Mouse (Mus musculus): ENCODE measurements around the gene Vmn2r14. TPM values are rescaled to one million over a fixed set of nuclear protein-coding genes. Genes with fewer than 3 reads are reported as not detected.

The Vmn2r14 gene
- not detected in 4 replicates for total RNA-seq (2023; ENCODE audit: inconsistent age)

GRCm38 (mm10) chr5:109224608-109225007 lies at the start of gene Vmn2r14:
TSS of gene Vmn2r14 (minus strand) at chr5:109224708.

GRCm38 (mm10) chr5:109192099-109192498 lies 32.4 kb downstream of the Vmn2r14 start, which contains the start of gene Vmn2r13:
TSS of gene Vmn2r13 (minus strand) at chr5:109192199.

Other genes with a start within 250 kb of the Vmn2r14 start
- gene Vmn2r10, start 218.2 kb downstream of the Vmn2r14 start, total RNA-seq (2023; ENCODE audit: inconsistent age): not detected in 4 replicates
- gene Vmn2r11, start 165.1 kb downstream of the Vmn2r14 start, total RNA-seq (2023; ENCODE audit: inconsistent age): not detected in 4 replicates
- not detected in 4 replicates for gene Vmn2r12, start 126.8 kb downstream of the Vmn2r14 start, total RNA-seq (2023; ENCODE audit: inconsistent age)
- not detected in 4 replicates for gene Vmn2r13, start 32.5 kb downstream of the Vmn2r14 start, total RNA-seq (2023; ENCODE audit: inconsistent age)
- not detected in 4 replicates for gene Vmn2r15, start 72.9 kb upstream of the Vmn2r14 start, total RNA-seq (2023; ENCODE audit: inconsistent age)
- gene Vmn2r16, start 105.5 kb upstream of the Vmn2r14 start, total RNA-seq (2023; ENCODE audit: inconsistent age): not detected in 4 replicates
- gene Vmn2r17, start 195.0 kb upstream of the Vmn2r14 start, total RNA-seq (2023; ENCODE audit: inconsistent age): not detected in 4 replicates